Mouse (Mus musculus) bone marrow, adult 2 months (tissue): ENCODE data around the gene Bcl6.

Source experiments
- CTCF ChIP-seq: fragments of 200-500 bp; IDR thresholded peaks from 2 replicates; pipeline ENCODE4 v1.5.1; 2011; ENCODE audit warnings: low read length, control low read depth; ENCODE audit not compliant: control insufficient read depth, insufficient read depth
- POLR2A ChIP-seq: fragments of 200-500 bp; IDR thresholded peaks from 2 replicates; pipeline ENCODE4 v1.6.1; 2011; ENCODE audit warnings: low read depth, mild to moderate bottlenecking, control low read depth, low read length, borderline replicate concordance; ENCODE audit not compliant: control insufficient read depth

DNA sequence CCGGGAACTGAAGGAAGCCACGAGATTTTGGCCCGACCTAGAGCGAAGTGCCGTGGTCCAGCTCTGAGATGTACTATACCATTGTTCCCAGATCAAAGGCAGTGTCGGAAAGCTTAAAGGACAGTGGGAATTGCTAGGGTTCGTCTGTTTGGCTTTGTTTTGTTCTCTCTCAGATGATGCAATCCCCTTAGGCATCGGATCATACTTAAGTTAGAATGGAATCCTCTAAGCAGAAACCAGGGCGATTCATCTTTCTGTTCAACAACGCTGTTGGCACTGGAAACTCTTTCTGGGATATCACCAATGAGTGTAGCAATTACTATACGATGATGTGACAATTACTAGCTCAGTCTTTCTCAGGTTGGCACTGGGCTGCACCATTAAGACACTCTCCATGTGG, 56.4 kb downstream of the Bcl6 start, which contains the start of gene Rtp2:
- no peak for TF ChIP-seq POLR2A
- no peak for TF ChIP-seq CTCF
